Mouse (Mus musculus): ENCODE data around the gene Gm3045. TPM values are rescaled to one million over a fixed set of nuclear protein-coding genes. Genes with fewer than 3 reads are reported as not detected.

Gene Gm3045
- polyA plus RNA-seq, 1 experiment from 2014 or later: not detected

GRCm38 (mm10) chr13:56450035-56450434, 23.6 kb downstream of the Gm3045 start:
- H3K27me3 ChIP-seq (ENCODE audit: insufficient read depth, low read length): no peaks in the 10 kb centered on the region
- no peaks in the 10 kb centered on the region for H3K9me3 ChIP-seq (ENCODE audit: low read depth, low read length)
- H3K9ac ChIP-seq: no peak overlapping the region
- 79% methylated on average over 8 of the region's 8 CpGs for WGBS
- no peaks in the 10 kb centered on the region for H3K36me3 ChIP-seq (ENCODE audit: insufficient read depth)
- DNase-seq: peak; percentile 15
- H3K4me2 ChIP-seq: no peak overlapping the region
- TF ChIP-seq CTCF (IDR thresholded peaks at IDR 0.05; ENCODE audit: low read depth): peak; percentile 30; the same call in 1 of the 2 replicates
- H3K4me1 ChIP-seq (ENCODE audit: insufficient read depth): no peaks in the 10 kb centered on the region
- no peak for ATAC-seq (ENCODE audit: insufficient read depth)
- H3K4me3 ChIP-seq (ENCODE audit: low read depth, low read length): no peak overlapping the region
- H3K27ac ChIP-seq (ENCODE audit: low read depth): no peak overlapping the region

DNA sequence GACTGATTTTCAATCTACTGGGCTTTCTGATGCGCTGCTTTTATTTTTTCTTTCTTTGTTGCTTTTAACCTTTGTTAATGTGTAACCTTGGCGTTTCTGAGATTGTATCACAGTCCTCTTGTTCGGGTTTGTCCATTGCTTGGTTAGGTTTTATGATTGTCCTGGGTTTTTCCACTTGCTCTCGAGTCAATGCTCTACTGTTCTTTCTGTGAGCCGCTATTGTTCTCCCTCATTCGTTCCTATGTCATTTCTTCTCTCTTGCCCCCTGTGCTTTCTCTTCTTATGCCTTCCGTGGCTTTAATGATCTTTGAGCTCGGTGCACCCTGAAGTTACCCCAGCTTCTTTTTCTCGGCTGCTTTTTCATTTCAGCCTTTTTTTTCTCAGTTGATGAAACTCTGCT, 31.6 kb downstream of the Gm3045 start:
- 59% methylated on average over 9 of the region's 9 CpGs for WGBS
- DNase-seq (no peak), ATAC-seq (ENCODE audit: insufficient read depth) (no peak)
- H3K4me1 ChIP-seq (ENCODE audit: insufficient read depth): no peaks in the 10 kb centered on the region
- H3K9me3 ChIP-seq (ENCODE audit: low read depth, low read length): no peaks in the 10 kb centered on the region
- H3K4me2 ChIP-seq: no peak overlapping the region
- no peak overlapping the region for H3K27ac ChIP-seq (ENCODE audit: low read depth)
- no peak overlapping the region for H3K4me3 ChIP-seq (ENCODE audit: low read depth, low read length)
- H3K36me3 ChIP-seq (ENCODE audit: insufficient read depth): no peaks in the 10 kb centered on the region
- TF ChIP-seq CTCF (IDR thresholded peaks at IDR 0.05; ENCODE audit: low read depth): no peak
- no peaks in the 10 kb centered on the region for H3K27me3 ChIP-seq (ENCODE audit: insufficient read depth, low read length)
- no peak overlapping the region for H3K9ac ChIP-seq

DNA sequence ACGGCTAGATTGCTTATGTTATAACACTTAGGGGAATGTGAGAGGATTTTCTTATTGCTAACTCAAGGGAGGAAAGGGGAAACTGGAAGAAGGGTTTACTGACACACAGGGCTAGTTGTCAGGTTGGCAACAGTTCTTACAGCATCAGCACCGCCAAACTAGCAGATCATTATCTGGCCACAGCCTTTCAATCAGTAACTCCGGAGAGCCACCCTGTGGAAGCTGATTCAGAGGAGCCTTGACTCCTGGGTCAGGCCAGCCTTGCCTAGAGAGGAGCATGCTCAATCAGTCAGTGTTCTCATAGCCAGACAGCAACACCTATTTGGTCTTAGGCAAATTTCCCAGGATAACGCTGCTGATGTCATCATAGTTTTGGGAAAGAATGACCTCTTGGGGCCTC, 35.1 kb downstream of the Gm3045 start:
- H3K4me1 ChIP-seq (ENCODE audit: insufficient read depth): no peaks in the 10 kb centered on the region

DNA sequence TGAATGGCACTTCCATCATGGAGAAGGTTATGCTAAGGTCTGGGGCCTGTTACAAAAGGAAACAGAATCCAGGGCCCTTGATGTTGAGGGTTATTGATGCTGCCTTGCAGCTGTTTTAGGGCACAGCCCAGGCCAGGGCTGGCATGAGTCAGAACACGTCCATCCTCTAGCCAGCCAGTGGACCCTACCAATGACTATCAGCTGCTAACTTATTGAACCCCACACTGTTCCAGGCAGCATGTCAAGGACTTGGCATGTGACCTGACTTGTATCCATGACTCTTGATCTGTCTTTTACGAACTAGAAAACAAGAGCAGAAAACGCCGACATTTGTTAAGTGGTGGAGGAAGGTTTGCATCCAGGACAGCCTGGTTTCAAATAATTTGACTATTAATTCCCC, 36.4 kb downstream of the Gm3045 start:
- DNase-seq: no peak
- Histone ChIP-seq H3K9ac (no peak overlapping the region), H3K27ac (ENCODE audit: low read depth) (no peak overlapping the region), H3K4me1 (ENCODE audit: insufficient read depth) (no peaks in the 10 kb centered on the region), H3K4me3 (ENCODE audit: low read depth, low read length) (no peak overlapping the region), H3K36me3 (ENCODE audit: insufficient read depth) (no peaks in the 10 kb centered on the region), H3K27me3 (ENCODE audit: insufficient read depth, low read length) (no peaks in the 10 kb centered on the region), H3K9me3 (ENCODE audit: low read depth, low read length) (no peaks in the 10 kb centered on the region), H3K4me2 (no peak overlapping the region)
- whole genome bisulfite sequencing: 84% methylated on average over 4 of the region's 4 CpGs
- no peak for TF ChIP-seq CTCF (IDR thresholded peaks at IDR 0.05; ENCODE audit: low read depth)
- ATAC-seq (ENCODE audit: insufficient read depth): no peak

More for the DNA sequence above, 35.1 kb downstream of the Gm3045 start:
- ATAC-seq (ENCODE audit: insufficient read depth): no peak
- Histone ChIP-seq H3K27me3 (ENCODE audit: insufficient read depth, low read length) (no peaks in the 10 kb centered on the region), H3K36me3 (ENCODE audit: insufficient read depth) (no peaks in the 10 kb centered on the region), H3K4me3 (ENCODE audit: low read depth, low read length) (no peak overlapping the region), H3K9ac (no peak overlapping the region), H3K9me3 (ENCODE audit: low read depth, low read length) (no peaks in the 10 kb centered on the region), H3K4me2 (no peak overlapping the region), H3K27ac (ENCODE audit: low read depth) (no peak overlapping the region)
- DNase-seq: no peak
- 62% methylated on average over 4 of the region's 4 CpGs for WGBS
- TF ChIP-seq CTCF (IDR thresholded peaks at IDR 0.05; ENCODE audit: low read depth): no peak

GRCm38 (mm10) chr13:56463261-56463660, 36.9 kb downstream of the Gm3045 start:
- DNase-seq (no peak), ATAC-seq (ENCODE audit: insufficient read depth) (no peak)
- Histone ChIP-seq H3K36me3 (ENCODE audit: insufficient read depth) (no peaks in the 10 kb centered on the region), H3K9me3 (ENCODE audit: low read depth, low read length) (no peaks in the 10 kb centered on the region), H3K4me3 (ENCODE audit: low read depth, low read length) (no peak overlapping the region), H3K4me1 (ENCODE audit: insufficient read depth) (no peaks in the 10 kb centered on the region), H3K27ac (ENCODE audit: low read depth) (no peak overlapping the region), H3K4me2 (no peak overlapping the region), H3K9ac (no peak overlapping the region), H3K27me3 (ENCODE audit: insufficient read depth, low read length) (no peaks in the 10 kb centered on the region)
- 86% methylated on average over 7 of the region's 7 CpGs for WGBS
- no peak for TF ChIP-seq CTCF (IDR thresholded peaks at IDR 0.05; ENCODE audit: low read depth)

- 73% methylated on average over 6 of the region's 6 CpGs for WGBS
- no peak for TF ChIP-seq CTCF (IDR thresholded peaks at IDR 0.05; ENCODE audit: low read depth)
Observed at GRCm38 (mm10) chr13:56463750-56464149, 37.4 kb downstream of the Gm3045 start.

DNA sequence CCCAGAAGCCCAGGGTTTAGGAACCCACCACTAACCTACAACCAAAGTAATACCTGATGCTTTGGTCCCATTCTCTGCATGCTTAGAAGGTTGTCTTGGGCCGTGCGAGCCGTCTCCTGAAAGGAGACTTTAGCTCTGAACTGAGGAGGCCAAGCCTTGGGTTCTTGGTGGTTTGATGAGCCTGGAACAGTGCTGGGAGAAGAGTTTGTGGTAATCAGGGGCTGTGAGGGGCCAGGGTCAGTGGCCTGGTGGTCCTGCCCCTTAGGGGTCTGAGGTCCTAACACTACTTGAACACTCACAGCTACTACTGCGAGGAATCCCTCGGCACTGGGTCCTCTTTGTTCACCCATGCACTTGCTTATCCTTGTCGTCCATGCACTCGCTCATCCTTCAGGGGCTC, 41.4 kb downstream of the Gm3045 start:
- Histone ChIP-seq H3K4me3 (ENCODE audit: low read depth, low read length) (no peak overlapping the region), H3K4me1 (ENCODE audit: insufficient read depth) (no peaks in the 10 kb centered on the region), H3K27me3 (ENCODE audit: insufficient read depth, low read length) (no peaks in the 10 kb centered on the region), H3K4me2 (no peak overlapping the region), H3K9me3 (ENCODE audit: low read depth, low read length) (no peaks in the 10 kb centered on the region), H3K9ac (no peak overlapping the region), H3K36me3 (ENCODE audit: insufficient read depth) (no peaks in the 10 kb centered on the region), H3K27ac (ENCODE audit: low read depth) (no peak overlapping the region)
- ATAC-seq (ENCODE audit: insufficient read depth): no peak
- TF ChIP-seq CTCF (IDR thresholded peaks at IDR 0.05; ENCODE audit: low read depth): no peak
- no peak for DNase-seq
- WGBS: 92% methylated on average over 7 of the region's 7 CpGs

More at GRCm38 (mm10) chr13:56463750-56464149, 37.4 kb downstream of the Gm3045 start:
- Histone ChIP-seq H3K4me1 (ENCODE audit: insufficient read depth) (no peaks in the 10 kb centered on the region), H3K36me3 (ENCODE audit: insufficient read depth) (no peaks in the 10 kb centered on the region), H3K9ac (no peak overlapping the region), H3K4me3 (ENCODE audit: low read depth, low read length) (no peak overlapping the region), H3K4me2 (no peak overlapping the region), H3K9me3 (ENCODE audit: low read depth, low read length) (no peaks in the 10 kb centered on the region), H3K27ac (ENCODE audit: low read depth) (no peak overlapping the region), H3K27me3 (ENCODE audit: insufficient read depth, low read length) (no peaks in the 10 kb centered on the region)
- no peak for DNase-seq
- no peak for ATAC-seq (ENCODE audit: insufficient read depth)

DNA sequence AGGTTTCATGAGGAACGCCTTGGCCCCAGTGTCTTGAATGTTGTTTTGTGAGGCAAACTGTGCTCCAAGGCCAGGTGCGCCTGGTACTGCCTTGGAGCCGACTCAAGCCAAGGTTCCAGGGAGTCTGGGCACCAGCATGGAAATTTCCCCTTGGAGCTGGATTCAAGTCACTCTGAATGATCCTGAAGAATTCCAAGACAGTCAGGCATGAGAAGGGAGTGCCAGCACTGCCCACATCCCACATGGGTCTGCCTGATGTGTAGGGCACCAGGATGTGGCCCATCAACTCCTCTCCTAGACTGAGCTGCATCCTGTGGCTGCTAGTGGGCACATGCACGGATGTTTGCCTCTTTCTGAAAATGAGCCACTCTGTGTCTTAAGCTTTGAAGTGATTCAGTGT, 42.1 kb downstream of the Gm3045 start:
- Histone ChIP-seq H3K9ac (no peak overlapping the region), H3K36me3 (ENCODE audit: insufficient read depth) (no peaks in the 10 kb centered on the region), H3K4me2 (no peak overlapping the region), H3K27me3 (ENCODE audit: insufficient read depth, low read length) (no peaks in the 10 kb centered on the region), H3K4me3 (ENCODE audit: low read depth, low read length) (no peak overlapping the region), H3K27ac (ENCODE audit: low read depth) (no peak overlapping the region), H3K4me1 (ENCODE audit: insufficient read depth) (no peaks in the 10 kb centered on the region), H3K9me3 (ENCODE audit: low read depth, low read length) (no peaks in the 10 kb centered on the region)
- DNase-seq: no peak
- 88% methylated on average over 4 of the region's 4 CpGs for WGBS
- no peak for TF ChIP-seq CTCF (IDR thresholded peaks at IDR 0.05; ENCODE audit: low read depth)
- ATAC-seq (ENCODE audit: insufficient read depth): no peak

Measured in lung, embryonic 14.5 days (tissue).